Mouse (Mus musculus) ES-Bruce4 (cell line): ENCODE measurements around the gene Scai.

ENCODE experiments used
- CTCF ChIP-seq: IDR thresholded peaks from one replicate; pipeline ENCODE4 v1.8.1; 2011; ENCODE audit warnings: low read depth, low read length
- EP300 ChIP-seq: IDR thresholded peaks from 2 replicates; pipeline ENCODE4 v1.6.1; 2011; ENCODE audit warnings: low read depth, low read length; ENCODE audit not compliant: insufficient read depth
- POLR2A ChIP-seq: IDR thresholded peaks from one replicate; pipeline ENCODE4 v1.8.1; 2011; ENCODE audit warnings: low read length; ENCODE audit not compliant: insufficient read depth

GRCm38 (mm10) chr2:39157916-39158315 lies 32.6 kb downstream of the Scai start:
- TF ChIP-seq POLR2A = no peak
- no peak for TF ChIP-seq CTCF
- TF ChIP-seq EP300 = no peak
